Mouse (Mus musculus) embryonic facial prominence, embryonic 14.5 days (tissue): ENCODE data around the gene Il4. TPM values are rescaled to one million over a fixed set of nuclear protein-coding genes. Genes with fewer than 3 reads are reported as not detected.
"Not testable (repeated sequence)": the region's sequence is repeated elsewhere in the genome, so short reads cannot be mapped to it uniquely, and the experiment has no call there.

ENCODE experiments used
- ATAC-seq: fragments of 200-750 bp; cut with Nextera tagmentation; 2 replicates; pipeline ENCODE4 v1.8.0; 2017; ENCODE audit warnings: low read depth, moderate number of reproducible peaks, moderate TSS enrichment
- DNase-seq: peaks from one replicate; pipeline ENCODE4 v3.0.0-alpha.2; 2015; ENCODE audit warnings: low spot score
- H3K27ac ChIP-seq: fragments of 300-500 bp; sonication (generic); replicated peaks from 2 replicates; pipeline ENCODE4 v1.5.1; 2014; ENCODE audit warnings: low read depth, mild to moderate bottlenecking, low read length, moderate library complexity
- H3K27me3 ChIP-seq: fragments of 300-500 bp; sonication (generic); replicated peaks from 2 replicates; pipeline ENCODE4 v1.6.1; 2014; ENCODE audit warnings: low read length; ENCODE audit not compliant: control insufficient read depth, insufficient read depth
- H3K36me3 ChIP-seq: fragments of 300-500 bp; sonication (generic); 2 replicates; pipeline ENCODE4 v1.6.1; 2014; ENCODE audit warnings: low read length, mixed read lengths; ENCODE audit not compliant: control insufficient read depth, insufficient read depth
- H3K4me1 ChIP-seq: fragments of 300-500 bp; sonication (generic); 2 replicates; pipeline ENCODE4 v1.6.1; 2014; ENCODE audit warnings: antibody characterized with exemption, low read length; ENCODE audit not compliant: control insufficient read depth, insufficient read depth
- H3K4me2 ChIP-seq: fragments of 300-500 bp; sonication (generic); 2 replicates; pipeline ENCODE4 v1.6.1; 2014; ENCODE audit warnings: low read depth, mild to moderate bottlenecking, low read length, moderate library complexity, mixed read lengths
- H3K4me3 ChIP-seq: fragments of 300-500 bp; sonication (generic); 2 replicates; pipeline ENCODE4 v1.5.1; 2014; ENCODE audit warnings: low read depth, mild to moderate bottlenecking, low read length
- H3K9ac ChIP-seq: fragments of 300-500 bp; sonication (generic); 2 replicates; pipeline ENCODE4 v1.6.1; 2014; ENCODE audit warnings: low read depth, mild to moderate bottlenecking, low read length, moderate library complexity, mixed read lengths
- H3K9me3 ChIP-seq: fragments of 300-500 bp; sonication (generic); 2 replicates; pipeline ENCODE4 v1.6.1; 2016; ENCODE audit warnings: low read length; ENCODE audit not compliant: control insufficient read depth
- WGBS: fragments of 180-500 bp; shearing (Covaris S2); extraction: QIAGEN DNeasy Blood & Tissue Kit; methylation state at CpG from one replicate; pipeline ENCODE4 v1.1.7; 2014; 5-methylcytosine and 5-hydroxymethylcytosine counted together
- polyA plus RNA-seq: library from polyadenylated mRNA; unstranded; fragments of >200 nt; fragmentation: Nextera tagmentation; extraction: Ambion mirVana; gene quantifications from 2 replicates; pipeline ENCODE4 v1.2.1, GENCODE M21; 2014

The Il4 gene
- polyA plus RNA-seq, 1 experiment from 2014 or later, result 4.3 TPM

GRCm38 (mm10) chr11:53566646-53567045 lies 51.8 kb downstream of the Il4 start:
- H3K36me3 ChIP-seq, result peaks cover 11% of the 10 kb centered on the region; the same call in 1 of the 2 replicates
- H3K27ac ChIP-seq, result no peak overlapping the region
- no peak for ATAC-seq
- H3K9me3 ChIP-seq, result 0 out of 2 replicates have a peak, but pooled peaks cover 7% of the 10 kb centered on the region
- 85% methylated on average over 4 of the region's 4 CpGs for WGBS
- peak overlapping the region; percentile 77 for H3K4me2 ChIP-seq
- H3K9ac ChIP-seq, result peak overlapping the region; percentile 82
- H3K4me1 ChIP-seq, result peaks cover 10% of the 10 kb centered on the region
- peak overlapping the region; percentile 95 for H3K4me3 ChIP-seq
- no peaks in the 10 kb centered on the region for H3K27me3 ChIP-seq
- DNase-seq, result no peak

GRCm38 (mm10) chr11:53561986-53562385 lies 56.5 kb downstream of the Il4 start:
- no peak overlapping the region for H3K4me2 ChIP-seq
- ATAC-seq, result no peak
- H3K27ac ChIP-seq, result no peak overlapping the region
- DNase-seq, result no peak
- 0 out of 2 replicates have a peak, but pooled peaks cover 7% of the 10 kb centered on the region for H3K9me3 ChIP-seq
- H3K27me3 ChIP-seq, result no peaks in the 10 kb centered on the region
- WGBS, result 84% methylated on average over 2 of the region's 2 CpGs
- no peak overlapping the region for H3K9ac ChIP-seq
- no peaks in the 10 kb centered on the region for H3K36me3 ChIP-seq
- H3K4me1 ChIP-seq, result no peaks in the 10 kb centered on the region
- H3K4me3 ChIP-seq, result no peak overlapping the region

GRCm38 (mm10) chr11:53559980-53560379 lies 58.5 kb downstream of the Il4 start:
- not testable (repeated sequence) for H3K9me3 ChIP-seq, H3K4me3 ChIP-seq, H3K27me3 ChIP-seq, ATAC-seq, H3K36me3 ChIP-seq, H3K27ac ChIP-seq, DNase-seq, H3K4me2 ChIP-seq, H3K4me1 ChIP-seq, H3K9ac ChIP-seq
- 87% methylated on average over 1 of the region's 3 CpGs for WGBS

DNA sequence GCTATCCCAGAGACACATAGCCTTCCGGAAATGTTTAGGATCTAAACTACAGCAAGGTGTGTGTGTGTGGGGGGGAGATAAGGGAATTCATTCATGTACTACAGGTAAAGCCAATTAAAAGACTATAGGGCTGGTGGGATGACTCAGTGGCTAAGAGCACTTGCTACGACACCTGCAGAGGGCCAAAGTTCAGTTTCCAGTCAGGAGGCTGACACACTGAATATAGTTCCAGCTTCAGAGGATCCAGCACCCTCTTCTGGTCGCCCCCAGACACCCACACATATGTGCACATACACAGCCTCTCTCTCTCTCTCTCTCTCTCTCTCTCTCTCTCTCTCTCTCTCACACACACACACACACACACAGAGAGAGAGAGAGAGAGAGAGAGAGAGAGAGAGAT lies 60.5 kb downstream of the Il4 start:
- not testable (repeated sequence) for H3K4me1 ChIP-seq, H3K27ac ChIP-seq, H3K9ac ChIP-seq, DNase-seq, H3K36me3 ChIP-seq, H3K9me3 ChIP-seq, ATAC-seq, H3K4me2 ChIP-seq, H3K27me3 ChIP-seq, H3K4me3 ChIP-seq
- WGBS, result 96% methylated on average over 1 of the region's 3 CpGs

GRCm38 (mm10) chr11:53556529-53556928 lies 61.9 kb downstream of the Il4 start:
- not testable (repeated sequence) for H3K4me2 ChIP-seq, H3K9ac ChIP-seq, H3K4me1 ChIP-seq

More at GRCm38 (mm10) chr11:53556529-53556928, 61.9 kb downstream of the Il4 start:
- not testable (repeated sequence) for H3K36me3 ChIP-seq, DNase-seq, H3K9me3 ChIP-seq, ATAC-seq, H3K27ac ChIP-seq, H3K27me3 ChIP-seq, H3K4me3 ChIP-seq
- WGBS, result 92% methylated on average over 5 of the region's 20 CpGs

Other genes starting within 250 kb of the Il4 start
- not detected in 2 replicates for gene Leap2, start 195.5 kb downstream of the Il4 start, polyA plus RNA-seq
- gene Uqcrq, start 187.8 kb downstream of the Il4 start, polyA plus RNA-seq, result 592 and 683 TPM in 2 replicates
- gene Gdf9, start 187.6 kb downstream of the Il4 start, polyA plus RNA-seq, result 1.2 and 2.7 TPM in 2 replicates
- gene Gm10447, start 161.6 kb downstream of the Il4 start, polyA plus RNA-seq, result not detected in 2 replicates
- 2.9 and 4.0 TPM in 2 replicates for gene Shroom1, start 161.5 kb downstream of the Il4 start, polyA plus RNA-seq
- not detected in 2 replicates for gene Gm9837, start 148.2 kb downstream of the Il4 start, polyA plus RNA-seq
- gene Gm9945, start 138.5 kb downstream of the Il4 start, polyA plus RNA-seq, result not detected in 2 replicates
- 1.00 and 1.0 TPM in 2 replicates for gene Sowaha, start 138.4 kb downstream of the Il4 start, polyA plus RNA-seq
- 42.2 and 46.6 TPM in 2 replicates for gene Sept8, start 99.4 kb downstream of the Il4 start, polyA plus RNA-seq
- 75.4 and 77.0 TPM in 2 replicates for gene Kif3a, start 51.3 kb downstream of the Il4 start, polyA plus RNA-seq
- not detected in 2 replicates for gene Il13, start 16.0 kb upstream of the Il4 start, polyA plus RNA-seq
- 18.0 and 19.5 TPM in 2 replicates for gene Rad50, start 88.7 kb upstream of the Il4 start, polyA plus RNA-seq
- not detected in 2 replicates for gene Il5, start 102.1 kb upstream of the Il4 start, polyA plus RNA-seq
- gene Irf1, start 151.3 kb upstream of the Il4 start, polyA plus RNA-seq, result 13.2 and 13.9 TPM in 2 replicates
- 0.19 TPM in 1 of 2 replicates, not detected in the other for gene Gm17334, start 154.5 kb upstream of the Il4 start, polyA plus RNA-seq
- 0.47 and 0.63 TPM in 2 replicates for gene Gm12216, start 240.6 kb upstream of the Il4 start, polyA plus RNA-seq